Mouse (Mus musculus): ENCODE data around the gene Gm5475.
A peak's percentile ranks its signal among the peaks of the same experiment; 100 is the strongest.

Gm5475 gene

GRCm38 (mm10) chr15:100448572-100448971 lies 26.6 kb downstream of the Gm5475 start:
- DNase-seq (ENCODE audit: low spot score in 2 of 2), result no peak

DNA sequence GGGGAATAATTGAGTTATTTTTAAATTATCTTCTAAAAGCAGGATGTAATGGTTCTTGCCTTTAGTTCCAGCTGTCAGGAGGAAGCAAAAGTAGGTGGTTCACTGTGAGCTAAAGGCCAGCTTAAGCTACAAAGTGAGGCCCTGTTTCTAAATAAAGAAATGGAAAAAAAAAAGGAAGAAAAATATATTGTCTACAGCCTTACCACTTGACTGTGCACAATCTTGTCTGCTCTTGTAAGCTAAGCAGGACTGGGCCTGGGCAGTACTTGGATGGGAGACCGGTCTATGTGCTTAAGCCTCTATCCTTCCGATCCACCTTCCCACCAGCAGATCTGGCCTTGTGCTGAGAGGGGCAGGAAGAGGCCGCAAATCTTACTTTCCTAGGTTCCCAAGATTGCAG lies 27.5 kb downstream of the Gm5475 start:
- DNase-seq (ENCODE audit: low spot score in 2 of 2), result no peak

- DNase-seq (ENCODE audit: low spot score in 2 of 2), result peak; percentile 31 to 54
These were observed 29.3 kb downstream of the Gm5475 start for GRCm38 (mm10) chr15:100451245-100451644.

- DNase-seq (ENCODE audit: low spot score in 2 of 2), result no peak
These were observed 30.5 kb downstream of the Gm5475 start for GRCm38 (mm10) chr15:100452486-100452885.

GRCm38 (mm10) chr15:100456356-100456991 lies 34.5 kb downstream of the Gm5475 start:
- DNase-seq (ENCODE audit: low spot score in 2 of 2), result no peak

- DNase-seq (ENCODE audit: low spot score in 2 of 2), result peak; percentile 22 to 45
These were observed 35.4 kb downstream of the Gm5475 start for GRCm38 (mm10) chr15:100457340-100457739.

GRCm38 (mm10) chr15:100458055-100458454 lies 36.1 kb downstream of the Gm5475 start:
- peak in 1 of 2 experiments; percentile 17 for DNase-seq (ENCODE audit: low spot score in 2 of 2)

DNA sequence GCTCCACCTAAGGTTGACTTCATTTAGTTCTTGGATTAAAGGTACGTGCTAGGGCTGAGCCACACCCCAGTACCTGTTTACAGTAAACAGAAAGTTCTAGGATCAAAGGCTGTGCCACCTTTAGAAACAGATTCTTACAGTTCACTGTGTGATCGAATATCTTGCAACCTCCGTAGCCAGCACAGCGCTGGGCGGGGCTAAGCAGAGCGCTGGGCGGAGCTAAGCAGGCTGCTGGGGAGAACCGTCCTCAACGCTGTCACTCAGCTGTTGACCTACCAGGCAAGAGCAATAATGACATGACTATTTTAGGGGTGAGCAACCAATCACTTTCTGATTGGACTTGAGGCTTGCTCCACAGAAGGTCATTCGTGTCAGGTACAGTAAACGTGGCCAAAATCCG lies 39.0 kb downstream of the Gm5475 start:
- DNase-seq (ENCODE audit: low spot score in 2 of 2), result no peak

GRCm38 (mm10) chr15:100461646-100462045 lies 39.7 kb downstream of the Gm5475 start:
- no peak for DNase-seq (ENCODE audit: low spot score in 2 of 2)

DNA sequence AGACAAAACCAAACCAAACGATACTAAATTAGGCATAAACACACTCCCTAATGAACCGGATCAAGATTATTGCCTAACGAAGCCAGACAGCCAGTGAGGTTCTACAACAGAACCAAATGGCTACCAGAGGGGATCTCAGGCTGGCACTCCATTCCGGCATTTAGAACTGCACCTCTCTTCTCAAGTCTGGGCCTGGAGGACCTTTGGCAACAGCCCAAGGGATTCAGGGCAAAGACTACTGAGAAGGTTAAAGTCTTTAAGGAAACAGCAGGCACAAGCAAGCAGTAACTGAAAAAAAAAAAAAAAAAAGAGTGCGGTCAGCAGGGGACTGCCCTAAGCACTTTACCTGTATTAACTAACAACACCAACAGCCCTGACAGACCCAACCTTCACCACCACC lies 40.1 kb downstream of the Gm5475 start:
- DNase-seq (ENCODE audit: low spot score in 2 of 2), result no peak

DNA sequence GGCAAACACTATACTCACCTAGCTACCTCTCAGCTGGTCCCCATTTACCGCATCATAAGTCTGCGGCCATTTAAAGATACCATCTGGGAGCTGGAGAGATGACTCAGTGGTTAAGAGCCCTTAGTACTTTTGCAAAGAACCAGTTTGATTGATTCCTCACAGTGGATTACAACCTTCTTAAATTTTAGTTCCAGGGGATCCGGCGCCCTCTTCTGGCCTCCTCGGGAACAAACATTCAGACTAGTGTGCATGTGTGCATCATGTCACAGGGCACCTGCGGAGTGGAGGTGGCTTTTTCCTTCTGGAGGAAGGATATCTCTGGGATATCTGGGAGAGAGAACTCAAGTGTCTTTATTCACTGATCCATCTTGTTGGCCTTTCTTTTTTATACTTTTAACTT lies 41.8 kb downstream of the Gm5475 start:
- peak in 1 of 2 experiments; percentile 45 for DNase-seq (ENCODE audit: low spot score in 2 of 2)

DNA sequence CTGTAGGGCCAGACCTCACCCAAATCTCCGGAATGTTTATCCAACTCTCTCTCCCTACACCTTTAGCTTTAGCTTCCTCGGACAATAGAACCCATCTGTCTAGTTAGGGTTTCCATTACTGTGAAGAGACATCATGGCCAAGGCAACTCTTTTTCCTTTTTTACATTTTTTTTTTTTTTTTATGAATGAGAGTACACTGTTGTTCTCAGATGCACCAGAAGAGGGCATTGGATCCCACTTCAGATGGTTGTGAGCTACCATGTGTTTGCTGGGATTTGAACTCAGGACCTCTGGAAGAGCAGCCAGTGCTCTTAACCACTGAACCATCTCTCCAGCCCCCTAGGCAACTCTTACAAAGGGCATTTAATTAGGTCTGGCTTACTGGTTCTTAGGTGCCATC lies 43.5 kb downstream of the Gm5475 start:
- DNase-seq (ENCODE audit: low spot score in 2 of 2), result no peak

GRCm38 (mm10) chr15:100467738-100468137 lies 45.8 kb downstream of the Gm5475 start:
- no peak for DNase-seq (ENCODE audit: low spot score in 2 of 2)

DNA sequence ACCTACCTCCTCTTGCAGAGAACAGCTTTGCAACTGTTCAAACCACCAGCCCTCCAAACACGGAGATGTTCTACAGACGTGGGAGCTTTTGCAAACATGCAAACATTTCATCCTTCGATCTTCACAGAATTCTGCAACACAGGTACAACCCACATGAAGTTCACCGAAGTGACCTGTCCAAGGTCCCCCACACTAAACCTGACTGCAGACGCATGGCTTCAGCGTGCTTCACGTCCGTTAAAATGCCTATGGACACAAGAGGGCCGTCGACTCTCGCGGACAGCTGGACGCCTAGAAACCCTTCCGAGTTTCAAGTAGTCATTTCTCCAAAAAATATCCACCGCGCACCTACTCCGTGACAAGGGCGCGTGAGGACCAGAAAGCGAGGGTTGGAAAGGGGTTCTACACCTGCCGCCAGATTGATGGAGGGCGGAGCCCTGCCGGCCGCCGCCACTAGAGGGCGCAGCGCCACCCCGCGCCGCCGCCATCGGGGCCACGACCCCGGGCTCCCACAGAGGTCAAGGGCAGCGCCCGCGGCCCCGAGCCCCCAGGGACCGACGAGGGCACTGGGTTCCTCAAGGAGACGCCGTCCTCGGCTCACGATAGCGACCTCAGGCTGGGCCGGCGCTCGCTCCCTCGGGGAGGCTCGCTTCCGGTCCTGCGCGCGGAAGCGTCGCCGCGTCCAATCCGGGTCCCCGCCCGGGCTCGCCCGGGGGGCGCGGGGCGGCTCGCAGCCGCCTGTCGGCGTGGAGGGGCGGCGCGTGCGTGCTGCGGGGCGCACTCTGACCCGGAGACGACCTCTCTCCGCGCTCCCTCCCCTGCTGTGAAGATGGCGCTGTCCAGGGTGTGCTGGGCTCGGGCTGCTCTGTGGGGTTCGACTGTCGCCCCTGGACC lies 46.6 kb downstream of the Gm5475 start, which contains the start of gene Letmd1:
Letmd1 (plus strand) TSS at position 729 of the 894 bp plus-strand sequence.
- DNase-seq (ENCODE audit: low spot score in 2 of 2), result peak; percentile 89 to 91

DNA sequence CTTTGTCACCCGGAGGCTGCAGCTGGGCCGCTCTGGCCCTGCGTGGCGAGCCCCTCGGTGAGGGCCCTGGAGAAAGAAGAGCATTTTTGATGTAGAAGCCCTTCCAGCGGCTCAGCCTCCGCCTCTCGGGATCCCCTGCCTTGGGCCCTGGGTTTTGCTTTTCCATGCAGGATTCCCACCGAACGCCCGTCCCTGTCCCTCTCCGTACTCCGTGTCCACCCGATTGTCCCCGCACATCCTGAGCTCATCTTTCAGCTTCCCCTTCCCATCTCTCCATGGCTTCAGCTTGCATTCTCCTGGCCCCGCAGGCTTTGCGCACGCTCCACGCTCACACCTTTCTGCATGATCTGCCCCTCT lies 47.2 kb downstream of the Gm5475 start:
- DNase-seq (ENCODE audit: low spot score in 2 of 2), result no peak

DNA sequence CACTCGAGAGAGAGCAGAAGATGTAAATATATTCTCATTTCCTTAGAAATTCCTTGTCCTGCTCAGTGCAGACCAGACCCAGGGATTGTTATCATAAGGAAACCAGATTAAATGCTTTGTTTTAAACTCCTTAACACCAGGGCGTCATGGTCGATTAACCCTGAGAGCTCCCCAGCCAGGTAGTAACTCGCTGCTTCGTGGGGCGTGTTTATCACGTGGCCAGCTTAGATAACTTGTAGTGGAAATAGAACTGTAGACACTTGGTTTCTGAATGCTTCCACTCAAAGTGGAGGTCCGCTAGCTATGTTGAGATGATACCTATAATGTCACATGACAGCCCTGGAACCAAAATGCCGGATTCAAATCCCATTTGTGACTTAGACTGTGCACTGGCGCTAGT lies 48.1 kb downstream of the Gm5475 start:
- DNase-seq (ENCODE audit: low spot score in 2 of 2), result no peak

DNA sequence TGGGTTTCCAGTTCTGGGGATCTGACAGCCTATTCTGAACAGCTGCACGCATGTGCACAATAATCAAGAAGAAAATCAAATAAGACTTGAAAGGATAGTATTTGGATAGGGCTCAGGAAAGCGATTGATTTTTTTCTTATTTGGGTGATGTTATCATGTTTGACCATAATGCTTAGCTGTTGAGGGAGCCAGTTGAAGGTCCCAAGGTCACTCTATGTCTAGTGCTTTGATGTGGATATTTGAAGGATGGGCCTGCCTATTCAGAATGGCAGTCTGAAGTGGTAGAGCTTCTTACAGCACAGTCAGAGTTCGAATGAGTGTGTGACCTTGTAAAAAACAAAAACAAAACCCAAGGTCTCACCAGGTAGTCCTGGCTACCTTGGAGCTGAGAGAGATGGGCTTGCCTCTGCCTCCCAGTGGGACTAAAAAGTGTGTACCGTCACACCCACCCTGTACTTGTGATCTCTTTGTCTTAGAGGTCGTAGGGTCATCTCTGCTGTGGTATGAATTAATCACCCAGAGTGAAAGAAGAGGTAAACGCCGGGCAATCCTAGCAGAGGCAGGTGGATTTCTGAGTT lies 52.1 kb downstream of the Gm5475 start:
- DNase-seq (ENCODE audit: low spot score in 2 of 2), result no peak

Measured in heart, adult 9 months (tissue).